Mouse (Mus musculus): ENCODE data around the gene Ros1.

Ros1 gene

DNA sequence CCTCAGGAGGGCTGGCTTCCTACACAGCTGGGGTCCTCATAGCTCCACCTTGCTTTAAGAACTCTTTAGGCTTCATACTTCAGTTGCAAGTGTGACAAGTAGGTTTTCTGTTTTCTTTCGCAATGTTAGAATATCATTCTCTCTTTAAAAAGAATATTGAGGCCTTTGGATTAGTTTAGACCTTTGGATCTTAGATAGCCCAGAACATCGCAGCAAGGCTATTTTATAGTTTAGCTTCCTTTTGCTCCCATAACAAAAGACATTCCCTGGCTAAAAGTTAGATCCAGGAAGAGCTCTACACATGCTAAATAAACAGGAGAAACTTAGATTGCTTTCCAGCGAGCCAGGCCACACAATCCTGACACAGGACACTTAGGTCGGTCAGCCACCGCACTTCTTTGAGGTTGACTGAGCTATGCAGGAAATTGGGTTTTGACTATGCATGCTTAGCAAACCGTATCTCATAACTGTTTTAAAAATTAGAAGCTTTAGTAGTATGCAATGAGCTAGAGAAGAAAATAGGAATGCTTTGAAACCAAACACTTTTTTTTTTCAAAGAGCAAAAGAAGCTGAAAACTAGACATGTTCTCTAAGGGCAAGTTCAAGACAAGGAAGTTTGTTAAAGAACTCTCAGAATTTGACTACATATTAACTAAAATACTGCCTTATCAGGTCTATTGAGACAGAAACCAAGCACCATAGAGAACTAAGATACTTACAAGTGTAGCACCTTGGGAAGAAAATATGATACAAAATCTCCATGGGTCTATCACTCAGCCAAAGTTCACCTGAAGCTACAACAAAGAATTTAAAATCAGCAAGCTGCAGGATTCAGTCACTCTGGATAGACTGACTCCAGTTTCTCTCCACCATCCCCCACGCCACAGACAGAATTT, at the start of gene Ros1:
Gene Ros1, minus strand, starts transcription at position 288 of the 896 bp plus-strand sequence.
- no peak for ATAC-seq (ENCODE audit: low TSS enrichment)

DNA sequence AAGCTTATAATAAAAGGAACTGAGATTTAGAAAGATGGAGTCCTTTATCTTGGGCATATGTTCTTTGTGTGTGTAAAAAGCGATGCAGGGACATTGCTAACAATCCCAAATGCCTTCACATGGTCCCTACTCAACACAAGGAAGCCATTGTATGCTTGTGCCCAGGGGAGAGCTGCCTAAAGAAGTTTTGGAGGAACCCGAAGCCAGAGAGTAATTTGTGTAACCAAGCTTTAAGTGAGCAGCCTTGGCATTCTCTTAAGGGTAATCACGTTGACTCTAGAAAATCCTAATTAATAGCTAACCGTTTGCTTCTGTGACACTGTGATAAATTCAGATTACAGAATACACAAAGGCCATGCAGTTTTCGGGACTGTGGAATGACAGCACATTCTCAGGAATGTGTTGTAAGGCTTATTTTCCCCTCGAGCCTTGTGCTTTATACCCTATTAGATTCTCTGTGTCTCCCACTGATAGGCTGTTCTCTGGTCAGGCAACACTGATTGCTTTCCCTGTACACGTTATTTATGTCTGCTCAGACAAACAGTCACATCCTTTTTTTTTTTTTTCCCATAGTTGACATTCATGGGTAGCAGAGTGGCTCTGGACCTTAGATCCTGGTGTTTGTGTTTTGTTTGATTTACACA, 47.8 kb upstream of the Ros1 start:
- no peak for ATAC-seq (ENCODE audit: low TSS enrichment)

DNA sequence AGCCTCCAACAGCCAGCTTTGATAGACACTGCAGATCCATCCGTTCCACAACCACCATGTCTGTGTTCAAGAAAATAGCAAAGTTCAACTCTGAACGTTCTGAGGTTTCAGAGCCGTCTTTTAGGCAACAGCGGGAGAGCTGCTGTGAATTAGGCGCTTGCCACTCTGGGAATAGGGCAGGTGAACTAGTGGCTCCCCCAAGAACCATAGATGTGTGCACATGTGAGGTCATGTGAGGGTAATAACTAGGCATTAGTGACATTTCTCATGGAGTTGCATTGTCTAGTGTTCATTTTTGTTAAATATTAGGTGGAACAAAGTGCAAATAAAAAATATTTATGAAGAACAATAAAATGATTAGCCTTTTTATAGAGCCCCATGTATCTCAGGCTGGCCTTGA, 47.0 kb upstream of the Ros1 start:
- no peak for ATAC-seq (ENCODE audit: low TSS enrichment)

DNA sequence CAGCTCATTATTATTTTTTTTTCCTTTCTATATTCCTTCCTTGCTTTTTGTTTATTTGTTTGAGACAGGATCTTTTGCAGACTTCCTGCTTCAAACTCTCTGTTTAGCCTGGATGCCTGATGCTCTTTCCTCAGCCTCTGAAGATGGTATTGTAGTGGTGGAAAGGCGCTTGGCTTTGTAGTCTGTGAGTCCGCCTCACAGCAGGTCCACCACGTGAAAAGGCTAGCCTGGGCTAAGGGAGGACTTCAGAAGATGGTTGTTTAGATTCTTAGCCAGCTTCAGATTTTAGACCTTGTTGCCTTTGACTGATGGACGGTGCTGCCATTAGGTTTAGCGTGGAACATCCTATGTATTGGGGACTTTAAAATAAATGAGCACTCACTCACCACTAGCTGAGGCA, 40.4 kb upstream of the Ros1 start:
- no peak for ATAC-seq (ENCODE audit: low TSS enrichment)

DNA sequence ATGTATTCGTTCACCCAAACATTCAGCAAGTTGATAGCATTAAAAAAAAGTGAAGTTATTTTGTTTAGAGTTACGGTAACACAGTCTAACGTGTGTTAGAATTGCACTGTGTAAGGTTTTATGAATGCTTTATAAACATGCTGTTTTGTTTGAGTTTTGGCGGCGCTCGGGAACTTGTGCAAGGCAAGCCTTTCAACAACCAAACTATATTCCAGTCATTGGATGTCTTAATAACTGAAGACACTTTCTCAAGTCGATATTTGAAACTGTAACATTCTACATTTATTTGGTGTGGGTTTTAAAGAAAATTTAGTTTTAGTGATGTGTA, 39.6 kb upstream of the Ros1 start:
- no peak for ATAC-seq (ENCODE audit: low TSS enrichment)

DNA sequence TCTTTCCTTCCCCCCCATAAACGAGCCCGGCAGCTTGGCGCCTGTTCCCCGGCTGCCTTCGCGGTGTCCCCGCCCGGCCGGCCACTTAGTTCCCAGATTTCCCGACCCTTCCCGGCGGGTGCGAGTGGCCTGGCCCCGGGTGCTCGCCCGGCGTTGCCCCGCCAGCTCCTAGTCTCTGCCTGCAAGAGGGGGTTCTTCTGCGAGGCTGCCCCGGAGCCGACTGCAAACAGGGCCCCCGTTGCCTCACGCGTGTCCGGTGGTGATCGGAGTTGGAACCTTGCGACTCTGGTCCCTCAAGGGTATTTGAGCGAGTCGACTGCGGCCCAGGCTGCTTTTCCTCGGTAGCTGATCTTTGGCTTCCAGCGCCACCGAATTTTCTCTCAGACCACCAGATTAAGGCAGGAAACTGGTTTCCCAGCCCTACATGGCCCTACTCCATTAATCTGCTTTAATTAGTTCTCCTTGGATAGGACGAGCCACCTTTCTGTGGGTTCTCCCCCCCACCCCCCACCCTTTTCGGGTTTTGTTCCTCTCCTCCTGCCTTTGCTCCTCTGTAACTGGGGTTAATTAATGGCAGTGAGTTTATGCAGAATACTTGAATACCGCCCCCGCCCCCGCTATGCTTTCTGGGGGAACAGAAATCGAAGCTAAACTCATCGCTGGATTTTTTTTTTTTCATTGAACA, 39.1 kb upstream of the Ros1 start:
- peak; percentile 39 for ATAC-seq (ENCODE audit: low TSS enrichment)

DNA sequence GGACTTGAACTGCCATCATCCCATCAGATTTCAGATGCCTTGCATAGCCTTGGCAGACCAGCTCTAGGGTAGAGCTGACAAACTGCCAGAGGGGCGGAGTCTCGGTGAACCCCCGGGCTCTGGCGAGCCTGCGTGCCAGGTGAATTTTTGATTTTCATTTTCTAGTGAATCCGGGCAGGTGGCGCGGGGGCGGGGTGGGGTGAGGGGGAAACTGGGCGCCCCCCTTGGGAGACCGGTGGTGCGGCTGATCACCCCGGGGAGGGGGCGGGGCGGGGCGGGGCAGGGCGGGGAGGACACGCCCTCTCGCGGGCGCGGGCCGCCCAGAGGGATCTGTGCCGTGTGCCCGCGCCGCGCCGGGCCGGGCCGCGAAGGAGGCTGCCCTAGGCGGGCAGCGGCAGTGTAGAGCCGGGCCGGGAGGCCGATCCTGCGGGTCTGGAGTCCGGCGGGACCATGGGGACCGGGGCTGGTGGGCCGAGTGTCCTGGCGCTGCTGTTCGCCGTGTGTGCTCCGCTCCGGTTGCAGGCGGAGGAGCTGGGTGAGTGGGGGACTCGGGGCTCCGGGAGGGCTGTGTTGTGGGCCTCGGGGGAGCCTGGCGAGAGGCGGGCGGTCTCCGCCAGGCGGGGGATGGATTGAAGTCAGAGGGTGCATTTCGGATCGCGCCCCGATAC, 38.4 kb upstream of the Ros1 start, which contains the start of gene Dcbld1:
Gene Dcbld1, plus strand, starts transcription at position 319 of the 668 bp plus-strand sequence.
- ATAC-seq (ENCODE audit: low TSS enrichment), result peak; percentile 81

DNA sequence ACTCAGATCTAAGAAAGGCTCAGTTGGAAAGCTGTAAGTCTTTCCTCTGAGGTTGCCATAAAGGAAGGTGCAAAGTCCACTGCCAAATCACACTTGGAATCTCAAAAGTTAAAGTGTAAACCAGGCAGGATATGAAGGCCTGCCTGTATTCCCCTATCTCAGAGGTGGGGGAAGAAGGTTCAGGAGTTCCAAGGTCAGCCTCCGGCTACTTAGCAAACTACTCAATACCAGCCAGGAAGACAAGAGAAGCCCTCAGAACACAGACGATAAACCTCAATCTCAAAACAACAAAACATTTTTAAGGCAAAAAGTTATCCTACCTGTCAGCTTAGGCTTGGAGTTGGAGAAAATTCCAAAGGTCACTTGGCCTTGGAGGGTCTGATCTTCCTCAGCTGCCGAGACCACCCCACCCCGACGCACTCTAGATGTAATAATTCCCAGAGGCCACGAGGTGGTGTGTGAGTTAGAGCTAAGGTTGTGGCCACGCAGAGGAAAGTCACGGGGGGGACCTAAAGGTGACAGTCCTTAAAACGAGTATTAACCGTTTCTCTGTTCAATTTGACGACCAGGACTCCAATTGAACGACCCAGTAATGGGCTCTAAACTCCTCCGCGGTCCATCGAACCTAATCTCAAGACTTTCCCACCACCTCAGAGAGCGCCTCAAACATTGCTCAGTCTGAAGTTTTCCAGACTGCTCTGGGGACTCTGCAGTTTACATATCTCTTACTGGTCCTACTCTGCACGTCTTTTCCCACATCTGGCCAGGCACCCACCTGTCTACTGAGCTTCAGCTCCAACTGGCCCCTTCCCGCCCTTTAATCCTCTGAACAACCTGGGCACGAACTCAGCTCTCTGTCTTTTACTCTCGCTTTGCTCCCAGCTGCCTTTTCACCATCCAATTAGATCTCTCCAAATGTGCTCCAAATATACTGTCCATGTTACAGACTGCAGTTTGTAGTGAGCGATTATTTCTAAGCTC, 37.4 kb upstream of the Ros1 start:
- peak; percentile 20; the same call in 1 of the 2 replicates for ATAC-seq (ENCODE audit: low TSS enrichment)

DNA sequence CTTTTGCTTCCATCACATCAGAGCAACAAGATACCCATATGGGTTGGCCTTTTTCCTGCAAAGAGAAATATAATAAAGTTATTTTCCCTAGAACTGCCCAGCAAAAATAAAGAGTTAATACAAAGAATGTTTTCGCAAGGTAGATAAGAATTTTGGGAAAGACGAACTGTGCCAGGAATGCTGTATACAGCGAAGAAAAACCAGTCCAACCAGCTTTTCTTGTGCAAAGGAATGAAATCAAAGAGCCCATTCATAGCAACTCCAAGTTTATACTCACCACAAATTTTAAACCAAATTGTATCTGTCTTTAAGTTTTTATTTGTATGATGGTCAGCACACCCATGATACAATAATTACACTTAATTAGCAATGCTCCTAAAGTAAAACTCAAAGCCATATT, 24.6 kb upstream of the Ros1 start:
- no peak for ATAC-seq (ENCODE audit: low TSS enrichment)

DNA sequence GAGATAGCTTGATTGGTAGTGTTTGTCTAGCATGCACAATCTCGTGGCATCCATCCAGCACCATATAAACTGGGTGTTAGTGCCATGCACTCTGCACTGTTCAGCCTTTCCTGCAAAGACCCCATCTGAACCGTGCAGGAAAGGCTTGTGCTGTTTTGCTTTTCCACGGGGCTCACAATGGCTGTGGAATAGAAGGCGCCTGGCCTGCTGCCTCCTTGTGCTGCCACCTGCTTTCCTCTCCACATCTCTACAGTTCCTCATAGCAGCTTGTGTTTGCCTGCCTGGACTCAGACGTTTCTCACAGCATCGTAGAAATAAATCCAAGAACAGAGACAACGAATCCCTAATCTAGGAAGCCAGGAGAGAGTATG, 22.5 kb upstream of the Ros1 start:
- peak; percentile 92 for ATAC-seq (ENCODE audit: low TSS enrichment)

DNA sequence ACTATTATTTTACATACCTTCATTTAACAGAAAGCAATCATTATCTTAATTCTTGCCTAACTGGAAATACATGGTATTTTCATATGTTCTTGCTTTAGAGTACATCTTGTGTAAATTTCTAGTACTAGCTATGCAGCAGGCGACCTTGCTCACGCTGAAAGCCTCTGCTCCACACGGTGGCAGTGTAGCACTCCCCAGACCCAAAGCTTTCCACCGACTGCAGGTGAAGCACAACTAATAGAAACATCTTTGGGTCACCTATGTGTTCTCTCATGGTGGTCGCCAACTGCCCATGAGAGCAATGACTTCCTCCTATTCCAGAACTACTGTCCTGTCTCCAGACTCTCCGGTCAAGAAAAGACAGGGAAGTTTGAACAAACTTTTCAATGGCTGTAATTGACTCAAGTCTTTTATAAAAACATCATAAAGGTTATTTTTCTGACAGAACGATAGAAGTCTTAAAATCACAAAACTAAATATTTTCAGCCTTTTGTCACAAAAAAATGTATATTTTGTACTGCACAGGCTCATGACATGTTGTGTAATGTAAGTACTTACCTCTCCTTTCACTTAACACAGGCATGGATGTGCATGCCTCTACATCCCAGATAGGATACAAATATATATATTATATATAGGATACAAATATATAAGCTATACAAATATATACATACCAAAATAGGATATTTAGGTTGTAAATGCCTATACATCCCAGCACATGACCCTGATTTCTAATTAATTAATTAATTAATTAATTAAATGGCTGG, 21.9 kb upstream of the Ros1 start:
- ATAC-seq (ENCODE audit: low TSS enrichment), result peak; percentile 97

DNA sequence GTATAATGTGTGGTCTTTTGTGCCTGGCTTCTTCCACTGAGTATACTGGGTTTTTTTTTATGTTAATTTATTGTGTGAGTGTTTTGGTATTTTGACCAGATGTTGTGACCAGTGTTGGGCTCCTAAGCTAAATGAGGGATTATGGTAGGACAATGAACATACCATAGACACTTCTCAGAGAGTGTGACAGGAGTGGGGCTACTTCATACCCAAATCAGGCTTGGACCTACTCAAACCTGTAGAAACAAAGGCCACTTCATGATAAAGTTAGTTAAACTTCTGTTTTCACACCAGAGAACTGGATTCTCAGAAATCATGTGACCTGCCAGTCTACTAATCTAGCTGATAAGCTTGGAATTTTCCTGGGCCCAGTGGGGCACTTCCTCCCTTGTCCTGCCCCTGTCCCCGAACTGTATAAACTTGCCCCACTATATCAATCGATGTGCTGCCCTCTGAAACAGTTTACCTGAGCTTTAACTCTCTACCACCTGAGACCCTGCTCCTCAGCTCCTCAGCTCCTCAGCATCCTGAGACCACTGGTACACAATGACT, 20.3 kb upstream of the Ros1 start:
- no peak for ATAC-seq (ENCODE audit: low TSS enrichment)

DNA sequence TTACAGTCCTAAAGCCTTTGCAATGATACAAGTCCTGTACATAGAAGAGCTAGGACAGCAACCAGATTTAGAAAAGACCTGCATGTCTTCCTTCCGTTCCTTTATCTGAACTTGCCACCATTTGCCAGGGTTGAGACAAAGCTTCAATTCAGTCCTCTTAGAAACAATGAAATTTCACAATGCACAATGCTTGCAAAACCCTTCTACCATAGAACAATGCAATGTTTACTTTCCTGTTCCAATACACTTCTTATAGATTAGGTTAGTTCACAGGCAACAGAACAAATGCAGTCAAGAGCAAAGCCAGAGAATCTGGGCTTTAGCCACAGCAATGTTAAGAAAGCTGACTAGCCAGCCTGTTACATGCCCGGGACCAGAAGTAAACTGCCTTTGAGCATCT, 9.0 kb upstream of the Ros1 start:
- no peak for ATAC-seq (ENCODE audit: low TSS enrichment)

DNA sequence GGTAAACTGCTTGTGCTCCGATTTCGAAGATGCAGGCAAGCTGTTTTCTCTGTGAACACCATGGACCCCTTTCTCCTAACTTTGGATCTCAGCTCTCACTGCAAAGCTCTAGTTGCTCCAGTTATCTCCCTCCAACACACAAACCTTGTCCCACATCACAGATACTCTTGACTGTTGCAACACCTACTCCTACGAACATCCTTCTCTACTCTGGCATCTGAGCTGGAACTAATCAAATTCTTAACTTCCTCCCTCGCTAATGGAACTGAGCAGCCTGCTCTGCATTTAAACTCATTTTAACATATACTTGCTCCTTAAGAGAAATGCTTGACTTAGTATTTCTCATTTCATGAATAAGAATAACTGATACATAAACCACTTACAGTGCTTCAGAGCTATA, 9.1 kb downstream of the Ros1 start:
- peak; percentile 98 for ATAC-seq (ENCODE audit: low TSS enrichment)

DNA sequence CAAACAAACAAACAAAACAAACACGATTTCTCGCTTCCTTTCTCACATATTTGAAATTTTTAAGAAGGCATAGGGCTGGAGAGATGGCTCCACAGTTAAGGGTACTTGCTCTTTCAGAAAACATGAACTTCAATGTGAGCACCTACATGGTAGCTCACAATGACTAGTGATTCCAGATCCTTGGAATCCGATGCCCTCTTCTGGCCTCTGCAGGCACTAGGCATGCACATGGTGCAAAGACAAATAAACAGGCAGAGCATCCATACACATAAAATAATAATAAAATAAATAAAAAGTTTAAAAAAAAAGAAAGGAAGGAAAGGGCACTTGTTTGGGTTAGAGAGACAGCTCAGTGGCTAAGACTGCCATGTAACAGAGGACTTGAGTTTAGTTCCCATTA, 12.2 kb downstream of the Ros1 start:
- ATAC-seq (ENCODE audit: low TSS enrichment), result no peak

DNA sequence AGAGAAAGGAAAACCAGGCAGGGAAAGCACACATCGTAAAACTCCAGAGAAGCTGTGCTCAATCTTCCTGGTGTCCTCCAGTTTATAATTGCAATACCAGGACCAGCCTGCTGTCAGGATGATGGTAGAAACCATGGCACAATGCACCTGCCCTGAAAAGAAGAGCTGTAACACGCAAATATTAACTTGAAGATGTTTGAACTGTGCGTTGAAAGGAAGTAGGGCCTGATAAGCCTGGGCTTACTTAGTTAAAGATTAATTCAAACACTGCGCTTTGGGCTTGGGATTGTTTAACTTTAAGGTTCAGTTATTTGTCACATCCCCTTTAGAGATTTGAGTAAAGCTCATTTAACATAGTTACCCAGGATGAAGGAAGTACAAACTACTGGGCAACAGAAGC, 20.7 kb downstream of the Ros1 start:
- ATAC-seq (ENCODE audit: low TSS enrichment), result no peak

DNA sequence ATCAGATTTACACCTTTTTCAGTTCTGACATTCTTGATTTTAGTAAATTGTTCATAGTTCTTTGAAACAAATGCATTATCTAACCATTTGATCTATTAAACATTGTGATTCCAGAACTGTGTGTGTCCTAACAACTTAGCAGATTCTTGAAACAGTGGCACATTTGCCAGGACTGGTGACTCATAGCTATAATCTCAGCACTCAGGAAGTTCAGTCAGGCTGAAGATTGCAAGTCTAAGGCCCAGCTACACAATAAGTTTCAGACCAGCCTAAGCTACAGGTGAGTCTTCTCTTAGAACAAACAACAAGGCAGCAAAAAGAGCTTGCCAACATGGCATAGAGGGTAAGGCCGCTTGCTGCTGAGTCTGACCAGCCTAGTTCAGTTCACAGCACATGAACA, 24.6 kb downstream of the Ros1 start:
- no peak for ATAC-seq (ENCODE audit: low TSS enrichment)

DNA sequence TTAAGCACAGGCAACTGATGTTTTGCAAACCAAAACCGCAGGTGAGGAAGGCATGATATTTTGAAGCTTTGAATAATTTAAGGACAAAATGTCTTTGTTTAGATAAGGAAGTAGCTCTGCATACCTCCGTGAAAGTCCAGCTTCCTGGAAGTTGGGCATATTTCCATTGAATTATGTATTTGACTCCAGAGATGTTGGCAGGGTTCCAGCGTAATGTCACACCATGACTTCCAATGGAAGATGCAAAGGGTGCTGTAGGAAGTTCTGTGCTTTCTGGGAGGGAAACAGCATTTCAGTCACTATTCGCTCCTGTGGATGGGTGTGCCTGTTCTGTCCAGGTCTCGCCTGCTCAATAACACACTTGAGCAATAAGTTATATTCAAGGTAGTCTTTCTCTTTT, 25.2 kb downstream of the Ros1 start:
- no peak for ATAC-seq (ENCODE audit: low TSS enrichment)

DNA sequence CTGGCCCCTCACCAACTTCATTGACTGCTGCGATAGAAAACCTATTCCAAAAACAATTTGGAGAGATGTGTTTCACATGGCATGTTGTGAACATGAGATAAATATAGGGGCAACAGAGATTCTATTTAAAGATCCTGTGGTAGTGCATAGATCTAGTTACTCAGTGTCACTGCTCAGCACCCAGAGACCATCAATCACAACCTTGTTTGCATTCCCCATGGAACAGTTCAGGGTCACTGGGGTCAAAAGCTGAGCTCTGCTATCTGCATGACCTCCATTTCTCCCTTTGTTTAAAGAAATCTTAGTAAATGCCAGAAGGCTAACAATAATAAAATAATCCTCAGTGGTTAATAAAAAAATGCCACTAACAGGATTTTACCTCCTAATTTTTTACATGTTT, 29.7 kb downstream of the Ros1 start:
- no peak for ATAC-seq (ENCODE audit: low TSS enrichment)

DNA sequence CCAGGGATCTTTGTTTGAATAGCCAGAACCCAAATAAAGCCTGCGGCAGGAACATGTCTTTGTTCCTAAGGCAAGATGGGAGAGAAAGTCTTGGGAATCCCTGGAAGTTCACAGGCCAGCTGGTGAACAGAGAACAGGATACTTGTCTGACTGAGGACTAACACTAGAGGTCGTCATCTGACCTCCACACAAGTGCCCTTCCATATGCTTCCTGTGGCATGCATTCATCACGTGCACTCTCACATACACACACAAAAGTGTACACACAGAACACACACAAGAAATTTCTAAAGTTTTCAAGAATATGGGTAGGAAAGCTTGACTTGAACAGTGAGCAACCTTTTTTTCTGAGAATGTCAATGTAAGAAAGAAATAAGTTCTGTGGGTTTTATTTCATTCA, 34.4 kb downstream of the Ros1 start:
- no peak for ATAC-seq (ENCODE audit: low TSS enrichment)

Data from frontal cortex, adult (tissue).